Mouse (Mus musculus) right cerebral cortex, postnatal 36 days (tissue): ENCODE measurements around the gene Olfr235.
"Not testable (repeated sequence)": the region's sequence is repeated elsewhere in the genome, so short reads cannot be mapped to it uniquely, and the experiment has no call there.

Experiments used
- DNase-seq, 2 experiments: peaks; one replicate each; pipeline ENCODE4 v3.0.0; 2022; ENCODE audit warnings: low spot score in 2 of 2, mixed read lengths in 1 of 2

The Olfr235 gene

DNA sequence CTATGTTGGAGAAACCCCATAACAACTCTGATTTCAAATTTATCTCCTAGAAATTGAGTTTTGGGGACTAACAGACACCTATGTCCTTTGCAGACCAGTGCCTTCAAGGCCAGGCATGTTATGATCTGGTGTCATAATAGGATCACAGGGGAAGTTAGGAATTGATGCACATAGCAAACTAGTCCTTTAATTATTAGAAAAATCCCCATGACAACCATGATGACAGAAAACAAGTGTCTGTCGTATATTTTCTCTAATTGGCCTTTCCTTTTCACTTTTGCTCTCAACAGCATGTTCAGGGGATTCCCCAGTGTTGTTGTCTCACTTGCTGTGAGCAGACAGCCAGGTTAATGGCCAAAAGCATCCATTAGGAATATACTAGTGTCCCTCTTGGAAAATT lies at the start of gene Olfr235:
Olfr235 (plus strand) TSS at position 301 of the 400 bp plus-strand sequence.
- no peak for DNase-seq

DNA sequence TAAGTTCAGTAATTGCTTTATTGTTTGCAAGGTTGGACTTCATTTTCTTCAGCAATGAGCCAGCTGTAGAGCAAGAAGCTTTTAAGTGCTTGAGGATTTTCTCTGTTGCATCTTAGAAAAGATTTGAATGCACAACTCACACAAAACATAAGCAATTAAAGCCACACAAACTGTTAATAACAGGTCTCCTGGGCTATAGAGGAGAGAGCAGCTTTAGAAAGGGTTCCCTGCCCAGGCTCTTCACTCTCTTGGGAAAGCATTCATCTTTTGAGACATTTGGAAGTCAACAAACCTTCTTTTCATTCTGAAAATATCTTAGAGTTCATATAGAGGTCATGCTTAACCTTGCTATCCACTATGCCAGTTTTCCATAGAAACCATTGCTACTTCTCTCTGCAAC lies 28.3 kb upstream of the Olfr235 start, which contains the start of gene Olfr1432:
Olfr1432 (minus strand) TSS at position 101 of the 400 bp plus-strand sequence.
- not testable (repeated sequence) for DNase-seq

DNA sequence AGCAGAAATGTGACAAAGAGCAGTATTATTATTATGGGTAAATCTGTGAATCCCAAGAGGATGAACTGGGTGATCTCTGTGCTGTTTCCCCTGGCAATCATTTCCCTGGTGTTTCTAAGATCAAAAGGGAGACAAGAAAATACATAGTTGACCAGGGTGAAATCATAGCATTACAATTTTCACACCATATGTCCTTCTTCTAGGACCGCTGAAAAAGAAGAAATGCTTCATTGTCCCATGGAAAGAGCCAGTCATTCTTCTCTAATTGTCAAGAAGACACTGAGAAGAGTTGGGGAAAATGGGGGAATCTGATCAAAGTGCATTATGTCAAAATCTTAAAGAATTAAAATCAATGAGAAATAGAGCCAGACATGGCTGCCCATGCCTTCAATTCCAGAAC lies 19.3 kb upstream of the Olfr235 start, which contains the start of gene Olfr262:
Olfr262 (minus strand) TSS at position 101 of the 400 bp plus-strand sequence.
- DNase-seq, result no peak

DNA sequence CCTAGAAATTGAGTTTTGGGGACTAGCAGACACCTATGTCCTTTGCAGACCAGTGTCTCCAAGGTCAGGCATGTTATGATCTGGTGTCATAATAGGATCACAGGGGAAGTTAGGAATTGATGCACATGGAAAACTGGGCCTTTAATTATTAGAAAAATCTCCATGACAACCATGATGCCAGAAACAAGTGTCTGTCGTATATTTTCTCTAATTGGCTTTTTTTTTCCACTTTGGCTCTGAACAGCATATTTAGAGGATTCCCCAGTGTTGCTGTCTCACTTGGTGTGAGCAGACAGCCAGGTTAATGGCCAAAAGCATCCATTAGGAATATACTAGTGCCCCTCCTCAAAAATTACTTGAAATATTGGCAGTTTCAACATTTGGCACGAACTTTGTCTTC lies 18.7 kb downstream of the Olfr235 start, which contains the start of gene Olfr1434:
Olfr1434 (plus strand) TSS at position 301 of the 400 bp plus-strand sequence.
- DNase-seq, result no peak

DNA sequence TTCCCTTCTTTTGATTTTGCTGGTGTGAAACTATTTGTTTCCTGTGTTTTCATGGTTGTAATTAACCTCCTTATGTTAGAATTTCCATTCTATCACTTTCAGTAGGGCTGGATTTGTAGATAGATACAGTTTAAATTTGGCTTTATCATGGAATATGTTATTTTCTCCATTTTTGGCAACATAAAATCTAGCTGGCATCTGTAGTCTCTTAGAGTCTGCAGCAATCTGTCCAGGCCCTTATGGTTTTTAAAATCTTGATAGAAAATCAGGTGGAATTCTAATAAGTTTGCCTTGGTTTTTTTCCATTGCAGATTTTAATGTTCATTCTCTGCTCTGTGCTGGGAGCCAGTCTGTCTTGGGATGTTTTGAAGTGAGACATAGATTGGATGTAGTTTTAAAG lies 32.1 kb downstream of the Olfr235 start:
- DNase-seq, result no peak

DNA sequence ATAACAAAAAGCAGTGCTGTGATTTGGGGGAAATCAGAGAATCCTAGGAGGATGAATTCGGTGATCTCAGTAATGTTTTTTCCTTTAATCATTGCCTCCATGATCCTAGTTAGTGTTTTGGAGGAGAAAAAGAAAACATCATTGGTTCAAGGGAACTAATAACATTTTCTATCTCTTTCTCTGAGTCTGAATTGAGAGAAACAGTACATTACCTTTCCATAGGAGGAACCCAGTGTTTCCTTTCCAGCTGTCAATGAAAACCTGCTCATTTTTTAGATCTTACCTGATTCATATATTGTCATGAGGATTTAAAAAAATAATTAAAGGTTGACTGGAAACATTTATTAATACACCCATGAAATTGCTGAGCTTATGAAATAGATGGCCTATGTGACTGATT lies 38.2 kb downstream of the Olfr235 start, which contains the start of gene Olfr1436:
Olfr1436 (minus strand) TSS at position 101 of the 400 bp plus-strand sequence.
- not testable (repeated sequence) for DNase-seq
